Mouse (Mus musculus) gastrocnemius, adult 18-20 months (tissue): ENCODE measurements at regions not wholly inside any gene's neighbourhood (a gene's known extent, or its start where the extent isn't known, plus 50 kb on each side); places are given as distances from the start of the nearest gene placed in this dataset.

ENCODE experiments used
- DNase-seq: peaks from one replicate; pipeline ENCODE4 v3.0.0; 2021; ENCODE audit warnings: low spot score

DNA sequence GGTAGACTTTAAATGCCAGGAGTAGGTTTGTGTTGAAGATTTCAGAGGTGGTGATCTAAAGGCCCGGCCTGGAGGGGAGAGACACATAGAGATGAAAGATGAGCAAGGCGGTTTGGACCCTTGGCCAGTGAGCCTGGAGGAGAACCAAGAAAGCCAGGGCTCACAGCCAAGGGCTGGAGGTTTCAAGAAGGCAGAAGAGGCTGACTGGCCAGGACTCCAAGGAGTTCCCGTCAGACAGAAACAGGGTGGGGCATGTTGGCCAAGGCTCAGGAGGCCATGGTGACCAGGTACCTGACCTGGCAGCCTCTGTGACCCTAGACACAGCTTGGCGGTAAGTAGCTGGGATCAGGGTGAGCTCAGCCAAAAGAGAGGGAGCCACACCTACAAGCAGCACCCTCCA is 159.3 kb upstream of the Spdye4c start:
- peak; percentile 34 for DNase-seq

DNA sequence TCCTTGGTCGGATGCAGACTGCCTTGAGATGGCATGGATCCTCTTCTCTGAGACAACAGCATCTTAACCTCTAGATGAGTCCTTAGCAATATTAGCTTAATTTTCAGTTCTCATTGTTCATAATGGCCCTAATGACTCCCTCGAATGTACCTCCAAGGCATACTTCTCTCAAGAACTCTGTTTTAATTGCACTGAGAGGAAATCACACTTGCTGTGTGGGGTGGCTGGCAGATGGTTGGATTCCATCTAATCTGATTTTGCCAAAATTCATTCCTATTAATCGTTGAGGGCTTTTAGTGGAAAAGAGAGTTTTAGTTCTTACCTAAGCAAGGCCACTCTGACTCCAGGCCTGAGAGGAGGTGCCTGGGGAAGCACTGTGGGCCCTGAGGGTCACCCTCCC is 158.3 kb upstream of the Spdye4c start:
- no peak for DNase-seq

DNA sequence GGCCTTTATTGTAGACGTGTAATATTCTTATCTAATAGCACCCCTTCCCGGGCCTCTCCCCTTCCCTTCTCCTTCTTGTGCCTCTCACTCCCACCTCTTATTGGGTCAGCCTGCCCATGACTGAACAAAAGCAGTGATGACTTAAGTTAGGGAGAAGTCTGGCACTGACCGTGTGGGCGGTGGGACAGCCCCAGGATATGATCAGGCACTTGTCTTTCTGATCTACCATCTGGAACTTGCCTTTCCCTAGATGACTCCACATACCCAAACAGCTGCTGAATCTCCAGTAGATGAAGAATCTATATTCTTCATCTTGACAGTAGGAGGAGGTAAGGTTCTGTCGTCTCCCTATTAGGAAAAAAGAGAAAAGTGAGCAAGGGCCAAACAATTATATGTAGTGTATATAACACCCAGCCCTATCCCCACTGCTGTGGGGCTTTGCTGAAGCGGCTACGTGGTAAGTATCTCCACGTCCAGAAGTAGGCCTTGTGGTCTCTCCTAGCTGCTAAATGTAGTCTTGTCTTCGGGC is 157.4 kb upstream of the Spdye4c start:
- DNase-seq: no peak

DNA sequence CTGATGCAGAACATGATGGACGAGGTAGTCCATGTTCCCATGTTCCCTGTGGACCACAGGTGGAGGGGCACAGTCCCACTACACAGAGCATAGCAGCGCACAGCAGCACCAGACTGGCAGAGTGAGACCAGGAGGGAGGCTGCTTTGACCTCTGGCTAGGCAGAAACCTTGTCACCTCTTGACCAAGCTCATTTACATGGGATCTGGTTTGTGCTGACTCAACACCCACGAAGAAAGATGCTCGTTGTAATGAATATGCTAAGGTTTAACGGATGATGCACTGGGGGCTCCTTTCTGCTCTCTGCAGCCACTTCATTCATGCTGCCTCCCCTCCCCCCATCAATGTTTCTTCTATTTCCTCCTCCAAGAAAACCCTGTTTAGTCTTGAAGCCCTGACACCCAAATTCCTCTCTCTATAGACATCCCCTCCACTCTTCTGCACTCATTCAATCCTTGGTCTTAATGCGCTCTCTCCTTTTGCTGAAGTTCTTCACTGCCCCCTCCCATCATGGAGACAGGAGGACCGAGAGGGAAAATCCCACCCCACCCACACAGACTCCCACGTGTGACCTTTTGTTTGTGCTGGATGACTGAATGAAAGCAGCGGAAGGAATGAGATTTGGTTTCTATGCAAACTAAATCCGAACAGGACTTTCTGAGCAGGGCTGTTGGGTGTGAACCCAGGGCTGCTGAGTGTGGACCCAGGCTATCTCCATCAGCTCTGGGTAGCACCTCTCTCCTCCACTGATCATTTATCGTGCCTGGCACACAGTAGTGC is 156.6 kb upstream of the Spdye4c start:
- DNase-seq: no peak

DNA sequence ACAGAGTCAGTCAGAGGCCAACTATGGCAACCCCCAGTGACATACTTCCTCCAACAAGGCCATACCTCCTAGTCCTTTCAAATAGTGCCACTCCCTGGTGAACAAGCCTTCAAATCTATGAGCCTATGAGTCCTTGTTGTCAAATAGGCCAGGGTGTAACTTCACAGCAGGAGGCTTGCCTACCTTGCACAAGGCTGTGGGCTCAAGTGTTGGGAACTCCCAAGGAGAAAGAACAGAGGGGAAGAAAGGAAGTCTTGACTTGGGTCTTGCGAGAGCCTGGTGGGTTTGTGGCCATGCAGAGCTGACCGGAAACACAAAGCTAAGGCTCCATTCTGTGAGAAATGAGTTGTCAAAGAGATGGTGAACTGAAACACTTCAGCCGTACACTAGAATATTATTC is 154.6 kb upstream of the Spdye4c start:
- DNase-seq: no peak

DNA sequence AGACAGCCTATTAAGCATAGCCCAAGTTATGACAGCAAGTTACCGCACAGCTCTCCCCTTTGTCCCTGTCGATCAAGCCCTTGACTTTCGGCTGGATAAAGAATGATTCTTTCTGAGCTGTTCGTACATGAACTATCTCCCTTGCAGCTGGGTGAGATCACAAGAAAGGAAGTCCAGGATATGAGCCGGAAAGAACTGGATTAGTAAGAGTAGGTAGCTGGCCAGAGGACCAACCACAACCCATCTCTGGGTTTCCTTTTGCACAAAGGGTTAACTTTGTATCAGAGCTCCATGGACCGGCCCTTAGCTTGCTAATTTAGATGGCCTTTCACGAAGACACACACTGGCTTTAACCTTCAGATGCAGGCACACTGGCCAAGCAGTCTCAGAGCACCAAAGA is 153.3 kb upstream of the Spdye4c start:
- no peak for DNase-seq

DNA sequence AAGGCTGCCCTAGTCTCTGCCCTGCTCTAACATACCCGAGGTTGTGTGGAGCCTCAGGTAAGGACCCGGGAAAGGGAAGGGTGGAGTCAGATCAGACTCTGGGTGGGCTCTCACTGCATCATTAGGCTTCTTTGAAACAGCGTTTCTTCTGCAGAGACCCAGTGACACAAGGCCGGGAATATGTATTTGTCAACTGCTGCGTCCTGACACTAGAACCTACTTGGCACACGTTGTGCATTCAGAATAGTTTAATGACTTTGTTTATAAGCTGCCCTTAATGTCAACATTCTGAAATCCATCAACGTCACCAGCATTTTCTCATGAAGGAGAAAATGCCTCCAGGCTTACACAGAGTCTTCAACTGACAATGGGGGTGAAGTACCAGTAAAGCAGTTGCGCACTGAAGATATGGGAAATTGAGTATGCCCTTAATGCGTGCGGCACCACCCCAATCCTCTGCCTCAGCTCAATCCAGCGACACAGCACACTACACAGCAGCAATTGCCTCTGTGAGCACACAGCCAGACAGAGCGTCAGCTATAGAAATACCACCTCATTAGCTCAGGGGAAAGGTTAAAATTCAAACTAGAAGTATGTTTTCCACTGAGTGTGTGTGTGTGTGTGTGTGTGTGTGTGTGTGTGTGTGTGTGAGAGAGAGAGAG is 152.7 kb upstream of the Spdye4c start:
- DNase-seq: no peak

DNA sequence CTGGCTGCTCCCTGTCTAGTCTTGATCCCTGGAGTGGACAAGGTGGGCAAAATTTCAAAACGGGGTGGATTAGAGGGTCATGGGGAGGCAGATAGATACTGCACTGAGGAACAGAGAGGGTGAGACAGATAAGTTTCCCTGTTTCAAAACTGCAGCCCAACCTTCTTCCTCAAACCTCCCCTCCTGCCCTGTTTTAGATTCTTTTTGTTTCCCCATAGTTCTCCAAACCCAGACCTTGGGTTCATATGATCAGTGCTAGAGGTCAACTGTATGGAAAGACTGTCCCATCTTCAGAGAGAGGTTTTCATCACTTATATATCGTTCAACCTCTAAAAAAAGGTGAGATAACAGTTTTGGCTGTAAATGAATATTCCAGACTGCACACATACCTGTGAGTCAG is 152.1 kb upstream of the Spdye4c start:
- DNase-seq: no peak

DNA sequence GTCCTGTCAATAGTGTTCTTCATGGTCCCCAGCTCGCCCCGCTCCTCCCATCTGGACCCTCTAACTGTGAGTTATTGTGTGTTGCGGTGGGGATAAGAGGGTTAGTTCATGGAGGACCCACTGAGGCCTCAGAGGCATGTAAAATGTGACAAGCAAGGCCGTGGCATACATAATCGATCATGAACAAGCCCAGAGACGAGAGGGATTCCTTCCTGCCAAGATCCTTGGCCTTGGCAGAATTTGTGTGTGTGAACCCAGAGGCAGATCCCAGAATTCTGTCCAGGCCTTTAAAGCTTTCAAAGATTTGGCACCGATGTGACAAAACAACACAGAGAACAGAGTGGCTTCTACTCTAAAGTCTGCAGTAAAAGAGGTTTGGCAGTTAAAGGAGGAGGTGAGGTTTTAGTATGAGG is 146.4 kb upstream of the Spdye4c start:
- no peak for DNase-seq

DNA sequence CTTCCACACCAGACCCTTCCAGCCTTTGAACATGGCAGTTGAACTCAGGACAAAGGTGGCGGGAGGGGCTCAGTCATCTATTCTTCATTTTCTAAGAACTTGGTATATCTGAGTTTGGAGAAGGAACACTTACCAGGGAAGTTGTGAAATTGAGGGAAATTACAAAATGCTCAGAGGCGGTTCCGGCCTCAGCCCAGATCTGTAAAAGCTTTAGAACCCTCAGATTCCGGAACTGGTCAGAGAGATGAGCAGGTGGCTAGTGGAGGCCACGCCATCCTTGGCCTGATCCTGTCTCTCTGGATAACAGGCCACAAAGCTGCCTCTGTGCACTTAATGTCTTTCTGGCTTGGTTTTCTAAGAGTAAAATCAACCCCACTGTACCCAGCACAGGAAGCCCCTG is 145.6 kb upstream of the Spdye4c start:
- no peak for DNase-seq

DNA sequence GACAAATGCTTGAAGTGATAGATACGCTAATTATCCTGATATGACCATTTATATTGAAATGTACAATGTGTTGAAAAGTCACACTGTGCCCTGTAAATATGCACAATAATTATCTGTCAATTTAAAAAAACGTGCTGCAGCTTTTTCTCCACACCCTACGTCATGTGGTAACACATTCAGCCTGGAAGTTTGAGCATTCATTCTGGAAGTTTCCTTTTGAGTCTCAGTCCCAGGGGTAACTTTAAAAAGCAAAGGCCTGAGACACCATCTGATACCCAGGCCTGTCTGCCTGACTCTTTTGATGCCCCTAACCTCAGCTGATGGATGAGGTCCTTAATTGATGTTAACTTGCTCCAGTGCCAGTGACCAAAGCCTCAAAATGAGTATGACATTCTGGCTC is 141.7 kb upstream of the Spdye4c start:
- DNase-seq: no peak

DNA sequence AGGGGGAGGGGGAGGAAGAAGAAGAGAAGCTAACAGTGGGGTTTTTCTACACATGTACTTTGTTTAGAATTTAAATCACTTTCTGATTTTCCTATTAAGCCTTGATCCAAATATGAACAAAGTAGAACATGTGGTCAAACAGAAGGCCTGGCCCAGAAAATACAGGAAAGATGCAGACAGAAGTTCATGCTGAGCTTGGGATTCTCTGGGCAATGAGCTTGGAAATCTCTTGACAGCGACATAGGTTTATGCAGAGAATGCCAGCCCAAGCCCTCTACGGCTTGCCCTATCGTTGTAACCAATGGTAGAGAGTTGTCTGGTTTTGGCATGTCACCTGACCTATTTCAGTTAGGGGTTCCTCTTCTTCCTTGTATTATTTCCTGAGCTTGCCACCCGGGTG is 141.0 kb upstream of the Spdye4c start:
- DNase-seq: no peak

DNA sequence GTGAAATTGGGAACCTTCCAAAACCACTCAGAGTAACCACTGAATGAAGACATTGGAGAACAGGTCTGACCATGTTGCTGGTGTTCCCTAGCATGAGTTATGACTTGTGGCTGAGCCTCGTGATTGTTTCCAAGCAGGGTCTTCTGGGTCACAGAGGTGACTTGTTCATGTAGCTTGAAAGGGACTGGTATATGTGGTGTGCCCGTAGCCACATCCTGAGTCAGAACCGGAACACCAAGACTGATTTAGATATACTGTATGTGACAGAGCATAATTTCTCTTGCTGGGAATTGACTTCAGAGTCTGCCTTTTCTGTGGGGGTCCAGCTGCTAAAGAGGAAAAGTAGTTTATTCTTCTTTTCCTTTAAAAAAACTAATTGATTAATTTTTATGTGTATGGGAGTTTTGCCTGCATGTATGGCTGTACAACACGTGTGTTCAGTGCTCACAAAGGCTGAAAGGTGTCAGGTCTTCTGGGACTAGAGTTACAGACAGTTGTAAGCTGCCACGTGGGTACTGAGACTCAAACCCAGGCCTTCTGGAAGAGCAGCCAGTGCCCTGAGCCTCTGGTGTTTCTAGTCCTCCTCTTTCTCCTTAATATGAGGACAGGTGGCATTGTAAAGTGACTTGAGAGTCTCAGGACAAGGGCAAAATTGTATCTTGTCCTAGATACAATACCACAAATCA is 139.3 kb upstream of the Spdye4c start:
- DNase-seq: no peak

DNA sequence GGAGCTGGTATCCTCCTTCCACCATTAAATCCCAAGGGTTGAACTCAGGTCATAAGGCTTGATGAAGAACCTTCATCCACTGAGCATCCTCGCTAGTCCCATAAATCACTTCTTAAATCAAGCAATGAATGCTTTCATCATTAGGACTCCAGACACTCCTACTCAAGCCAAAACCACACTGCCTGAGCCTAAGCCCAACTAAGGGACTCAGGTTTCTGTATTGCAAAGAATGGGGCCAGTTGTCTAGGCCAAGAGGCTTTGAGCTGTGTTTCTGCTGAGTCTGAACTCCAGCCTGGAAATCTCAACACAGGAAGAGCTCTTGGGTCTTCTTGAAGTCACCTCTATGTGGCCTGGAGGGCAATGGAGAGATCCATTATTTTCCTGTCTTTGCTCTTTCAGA is 138.4 kb upstream of the Spdye4c start:
- no peak for DNase-seq

DNA sequence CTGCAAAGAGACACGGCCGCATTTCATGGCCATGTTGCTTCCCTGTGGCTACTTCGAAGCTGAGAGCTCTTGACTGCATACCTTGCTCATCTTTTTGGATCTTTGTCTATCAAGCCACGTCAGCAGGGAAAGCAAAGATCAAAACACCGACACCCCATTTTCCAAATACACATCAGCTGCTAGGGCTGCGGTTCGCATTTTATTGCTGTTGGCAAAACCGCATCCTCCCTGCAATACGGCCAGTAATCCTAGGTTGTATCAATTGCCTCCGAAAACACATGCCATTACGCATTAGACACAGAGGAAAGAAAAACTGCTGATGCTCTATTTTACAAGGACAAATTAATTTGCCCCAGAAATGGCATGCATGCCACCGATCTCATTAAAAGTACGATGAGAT is 136.5 kb upstream of the Spdye4c start:
- no peak for DNase-seq

DNA sequence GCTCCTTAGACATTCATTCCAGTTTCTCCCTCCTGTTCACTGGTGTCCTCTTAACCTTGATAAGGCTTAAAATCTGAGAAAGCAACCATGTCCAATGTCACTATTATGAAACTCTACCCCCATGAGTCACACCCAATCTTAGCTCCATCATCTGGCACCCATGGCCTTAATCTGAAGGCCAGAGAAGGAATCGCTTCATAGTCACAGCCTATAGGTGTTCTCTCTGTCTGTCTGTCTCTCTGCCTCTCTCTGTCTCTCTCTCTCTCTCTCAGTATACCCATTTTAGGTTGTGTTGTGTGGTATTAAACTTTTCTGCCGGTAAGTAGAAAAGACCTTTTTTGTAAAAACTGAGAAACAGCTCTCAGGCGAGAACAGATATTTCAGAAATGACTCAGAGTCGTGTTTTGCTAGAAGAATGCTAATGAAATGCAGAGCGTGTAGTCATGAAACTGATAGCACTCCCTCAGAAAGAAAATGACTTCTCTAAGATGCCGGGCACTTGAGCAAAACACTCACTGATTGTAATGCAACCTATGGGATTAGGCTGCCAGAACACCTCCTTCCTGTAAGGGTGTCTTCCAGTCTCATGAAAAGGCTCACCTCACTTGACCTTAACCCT is 133.3 kb upstream of the Spdye4c start:
- DNase-seq: no peak

DNA sequence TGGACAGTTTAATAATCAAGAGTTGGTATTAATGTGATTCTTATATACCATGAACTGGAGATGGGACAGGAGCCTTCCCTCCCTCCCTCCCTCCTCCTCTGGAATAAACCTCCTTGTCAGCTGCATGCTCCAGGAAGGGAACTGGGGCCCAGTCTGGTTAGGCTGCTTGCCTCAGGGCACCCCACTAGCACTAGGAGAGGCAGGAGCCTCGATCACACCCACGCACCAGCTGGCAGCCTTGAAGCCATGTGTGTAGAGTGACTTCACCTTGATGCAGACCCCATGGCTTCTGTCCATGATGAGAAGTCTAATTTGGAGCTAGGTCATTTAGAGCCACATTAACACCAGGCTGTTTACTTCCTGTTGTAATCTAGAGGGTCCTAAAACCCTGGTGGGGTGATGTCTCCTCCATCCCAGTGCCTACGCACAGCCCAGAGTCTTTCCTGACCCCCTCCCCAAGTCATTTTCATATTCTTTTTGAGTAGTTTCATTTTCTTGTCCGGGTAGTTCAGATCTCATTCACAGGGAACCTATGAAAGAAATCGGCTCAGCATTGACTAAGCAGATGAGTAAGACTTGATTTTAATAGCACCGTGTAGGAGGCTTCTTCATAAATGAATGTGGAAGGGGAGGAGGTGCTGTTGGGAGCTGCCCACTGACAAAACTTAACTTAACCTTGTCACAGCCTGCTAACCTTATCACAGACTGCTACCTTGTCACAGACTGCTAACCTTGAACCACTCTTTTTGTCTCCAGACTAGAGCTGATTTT is 125.6 kb upstream of the Spdye4c start:
- DNase-seq: no peak

DNA sequence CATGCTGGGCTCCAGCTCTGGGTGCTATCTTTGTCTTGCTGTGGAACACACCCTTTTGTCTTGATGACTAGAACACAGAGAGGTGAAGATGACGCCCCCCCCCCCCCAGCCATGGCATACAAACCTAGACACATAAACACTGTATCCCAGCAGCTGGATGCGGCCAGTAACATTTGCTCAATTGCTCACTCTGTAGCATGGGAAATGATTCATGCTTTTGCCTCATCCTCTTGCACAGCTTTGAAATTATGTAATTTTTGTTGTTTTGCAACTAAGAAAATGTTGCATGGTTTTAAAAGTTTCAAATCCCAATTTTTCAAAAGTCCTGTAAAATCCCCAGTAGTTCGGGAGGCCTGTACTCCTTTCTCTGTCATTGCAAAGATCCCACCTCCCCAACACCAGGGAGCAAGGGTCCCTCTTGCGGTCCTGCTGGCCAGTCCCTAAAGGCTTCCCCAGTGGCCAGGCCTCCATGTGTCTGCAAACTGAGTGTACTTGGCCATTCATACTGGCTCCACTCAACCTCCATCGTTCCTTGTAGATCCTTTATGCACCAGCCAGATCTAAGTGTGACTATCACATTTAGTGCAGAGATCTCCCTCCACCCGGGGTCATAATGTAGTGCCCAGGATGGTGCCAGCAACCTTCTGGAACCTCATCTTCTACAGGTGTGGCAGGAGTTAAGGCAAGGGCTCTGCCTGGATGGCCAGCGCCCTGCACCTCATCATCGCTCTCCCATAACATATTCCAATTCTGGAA is 123.3 kb upstream of the Spdye4c start:
- DNase-seq: peak; percentile 13

DNA sequence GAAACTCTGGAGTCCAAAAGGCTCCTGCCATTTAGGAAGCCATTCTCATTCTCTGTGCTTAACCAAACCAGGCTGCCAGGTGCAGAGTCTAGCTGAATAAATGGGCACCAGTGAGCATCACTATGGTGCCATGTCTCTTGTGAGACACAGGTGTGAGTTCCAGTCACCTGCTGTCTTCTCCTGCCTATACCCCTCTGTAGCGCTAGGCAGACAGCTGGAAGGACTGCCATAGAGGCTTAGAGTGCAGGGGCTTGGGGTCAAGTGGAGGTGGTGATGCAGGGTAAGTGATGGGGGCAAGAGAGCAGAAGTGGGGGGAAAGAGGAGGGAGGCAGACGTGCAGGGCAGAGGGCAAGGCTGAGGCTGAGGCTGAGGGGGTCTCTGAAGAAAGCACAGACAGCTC is 122.7 kb upstream of the Spdye4c start:
- DNase-seq: no peak

DNA sequence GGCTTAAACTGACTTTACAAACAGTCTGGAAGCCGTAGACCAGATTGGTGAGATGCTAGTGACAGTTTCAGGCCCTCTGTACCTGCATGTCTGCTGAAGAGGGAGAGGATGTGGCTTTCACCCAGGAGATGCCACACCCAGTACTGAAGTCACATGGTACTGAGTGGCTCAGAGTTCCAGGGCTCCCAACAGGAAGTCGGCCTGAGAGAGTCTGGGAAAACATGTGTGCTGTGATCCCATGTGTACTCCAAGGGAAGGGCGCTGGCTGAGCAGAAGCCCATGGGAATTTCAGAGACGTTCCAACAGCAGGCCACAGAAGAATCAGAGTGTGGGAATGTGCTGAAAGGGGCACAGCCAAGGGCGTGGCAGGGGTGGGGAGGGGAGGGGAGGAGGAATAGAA is 120.7 kb upstream of the Spdye4c start:
- DNase-seq: peak; percentile 61
